Mouse (Mus musculus): ENCODE data around the gene Hist1h4c. TPM values are rescaled to one million over a fixed set of nuclear protein-coding genes. Genes with fewer than 3 reads are reported as not detected.
"Not testable (repeated sequence)": the region's sequence is repeated elsewhere in the genome, so short reads cannot be mapped to it uniquely, and the experiment has no call there.

Gene Hist1h4c
- polyA plus RNA-seq, 1 experiment from 2014 or later, result 7.9 TPM

- H3K27me3 ChIP-seq, result no peaks in the 10 kb centered on the region
- H3K4me3 ChIP-seq, result no peak overlapping the region
- WGBS, result 80% methylated on average over 4 of the region's 4 CpGs
- no peak overlapping the region for H3K4me2 ChIP-seq
- no peak for ATAC-seq
- H3K9me3 ChIP-seq (replicated peaks), result no peaks in the 10 kb centered on the region
- no peak overlapping the region for H3K27ac ChIP-seq
- H3K9ac ChIP-seq, result no peak overlapping the region
- H3K4me1 ChIP-seq, result peaks cover 22% of the 10 kb centered on the region
- no peaks in the 10 kb centered on the region for H3K36me3 ChIP-seq (ENCODE audit: poor library complexity, severe bottlenecking)
Measured at GRCm38 (mm10) chr13:23687181-23687580, 11.1 kb downstream of the Hist1h4c start.

DNA sequence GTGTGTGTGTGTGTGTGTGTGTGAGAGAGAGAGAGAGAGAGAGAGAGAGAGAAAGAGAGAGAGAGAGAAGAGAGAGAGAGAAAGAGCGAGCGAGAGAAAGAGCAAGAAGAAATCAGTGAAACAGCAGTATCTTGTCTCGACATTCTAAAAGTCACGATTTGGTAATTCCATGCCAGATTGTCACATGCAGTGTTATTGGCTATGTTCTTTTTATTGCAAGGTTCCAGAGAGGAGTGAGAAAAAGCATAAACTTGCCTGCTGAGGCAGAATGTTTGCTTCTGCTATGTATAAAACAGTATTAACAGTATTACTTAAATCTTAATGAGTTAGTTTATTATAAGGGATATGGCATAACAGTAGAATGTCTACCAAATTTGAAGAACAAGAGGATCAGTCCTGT lies 12.3 kb downstream of the Hist1h4c start:
- peak overlapping the region; percentile 68 for H3K4me2 ChIP-seq
- H3K27me3 ChIP-seq, result no peaks in the 10 kb centered on the region
- H3K27ac ChIP-seq, result peak overlapping the region; percentile 98
- H3K9ac ChIP-seq, result peak overlapping the region; percentile 81
- 33% methylated on average over 4 of the region's 4 CpGs for WGBS
- peaks cover 22% of the 10 kb centered on the region for H3K4me1 ChIP-seq
- no peak for ATAC-seq
- H3K9me3 ChIP-seq (replicated peaks), result no peaks in the 10 kb centered on the region
- no peaks in the 10 kb centered on the region for H3K36me3 ChIP-seq (ENCODE audit: poor library complexity, severe bottlenecking)
- H3K4me3 ChIP-seq, result peak overlapping the region; percentile 51

DNA sequence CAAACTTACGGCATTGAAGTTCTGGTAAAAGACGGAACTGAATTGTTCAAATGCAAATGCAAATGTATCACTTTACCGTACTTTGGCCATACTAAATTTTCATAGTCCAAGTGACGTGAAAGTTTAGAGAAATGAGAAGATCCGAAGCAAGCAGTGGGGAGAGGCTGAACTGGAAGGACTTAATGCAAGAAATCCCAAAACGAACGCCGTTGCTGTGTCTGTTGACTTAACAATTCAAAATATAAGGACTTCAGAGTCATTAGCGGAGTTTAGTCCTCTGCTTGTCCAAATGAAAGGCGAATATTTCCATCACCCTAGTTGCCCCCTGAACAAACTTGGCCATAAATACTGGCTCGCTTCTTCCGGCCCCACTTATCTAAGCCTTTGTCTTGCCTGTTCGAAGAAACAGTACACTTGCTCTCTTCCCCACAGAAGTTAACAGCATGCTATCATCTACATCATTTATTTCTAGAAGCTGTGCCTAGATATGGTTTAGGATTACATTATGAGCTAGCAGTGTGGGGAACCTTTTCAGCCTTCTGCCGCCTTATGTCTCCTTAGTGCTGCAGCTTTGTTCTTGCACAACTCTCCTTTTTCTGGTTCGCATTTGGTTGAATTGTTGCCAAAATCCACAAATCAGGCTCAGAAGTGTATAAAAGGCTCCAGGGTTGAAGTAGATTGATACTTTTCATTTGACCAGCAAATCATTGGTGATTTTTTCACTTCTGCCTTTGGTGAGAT lies 13.0 kb downstream of the Hist1h4c start:
- WGBS, result 6% methylated on average over 15 of the region's 15 CpGs
- H3K4me2 ChIP-seq, result peak overlapping the region; percentile 68
- no peaks in the 10 kb centered on the region for H3K9me3 ChIP-seq (replicated peaks)
- peak overlapping the region; percentile 51 for H3K4me3 ChIP-seq
- peak overlapping the region; percentile 98 for H3K27ac ChIP-seq
- no peaks in the 10 kb centered on the region for H3K36me3 ChIP-seq (ENCODE audit: poor library complexity, severe bottlenecking)
- H3K9ac ChIP-seq, result peak overlapping the region; percentile 81
- no peaks in the 10 kb centered on the region for H3K27me3 ChIP-seq
- ATAC-seq, result no peak
- H3K4me1 ChIP-seq, result peaks cover 22% of the 10 kb centered on the region

DNA sequence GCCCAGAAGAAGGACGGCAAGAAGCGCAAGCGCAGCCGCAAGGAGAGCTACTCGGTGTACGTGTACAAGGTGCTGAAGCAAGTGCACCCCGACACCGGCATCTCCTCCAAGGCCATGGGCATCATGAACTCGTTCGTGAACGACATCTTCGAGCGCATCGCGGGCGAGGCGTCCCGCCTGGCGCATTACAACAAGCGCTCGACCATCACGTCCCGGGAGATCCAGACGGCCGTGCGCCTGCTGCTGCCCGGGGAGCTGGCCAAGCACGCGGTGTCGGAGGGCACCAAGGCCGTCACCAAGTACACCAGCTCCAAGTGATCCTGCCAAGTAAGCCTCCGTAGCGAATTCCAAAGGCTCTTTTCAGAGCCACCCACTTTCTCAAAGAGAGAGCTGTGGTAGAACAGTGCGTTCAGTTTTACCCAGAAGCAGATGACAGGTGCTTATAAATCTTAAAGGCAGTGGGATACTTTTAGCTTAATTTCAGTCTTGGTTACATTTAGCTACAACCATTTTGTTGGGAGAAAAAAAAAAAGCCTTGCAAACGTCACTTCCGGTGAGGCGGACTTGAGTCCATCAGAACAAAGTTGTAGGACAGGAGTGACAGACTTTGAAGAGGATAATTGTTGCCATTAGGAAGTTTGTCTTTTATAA lies 13.8 kb downstream of the Hist1h4c start:
- H3K36me3 ChIP-seq (ENCODE audit: poor library complexity, severe bottlenecking); H3K27me3 ChIP-seq; H3K9me3 ChIP-seq (replicated peaks): not testable (repeated sequence)
- peak; percentile 25 for ATAC-seq
- Histone ChIP-seq H3K27ac (peak overlapping the region; percentile 98), H3K9ac (peak overlapping the region; percentile 81), H3K4me2 (peak overlapping the region; percentile 68), H3K4me1 (peaks cover 22% of the 10 kb centered on the region), H3K4me3 (peak overlapping the region; percentile 51)
- WGBS, result 0% methylated on average over 18 of the region's 37 CpGs

- peak; percentile 99 for ATAC-seq
- WGBS, result under 1% methylated on average over 29 of the region's 32 CpGs
- peak within 1 kb of the TSS; percentile 51 for H3K4me3 ChIP-seq
- peak within 1 kb of the TSS; percentile 81 for H3K9ac ChIP-seq
- no peaks in the 10 kb centered on the region for H3K9me3 ChIP-seq (replicated peaks)
- H3K27me3 ChIP-seq, result no peaks in the 10 kb centered on the region
- peaks cover 22% of the 10 kb centered on the region for H3K4me1 ChIP-seq
- peak within 1 kb of the TSS; percentile 68 for H3K4me2 ChIP-seq
- peak within 1 kb of the TSS; percentile 98 for H3K27ac ChIP-seq
- H3K36me3 ChIP-seq (ENCODE audit: poor library complexity, severe bottlenecking), result no peaks in the 10 kb centered on the region
Measured at GRCm38 (mm10) chr13:23683755-23684281, 14.4 kb downstream of the Hist1h4c start, which contains the start of the genes Hist1h2ac and Hist1h2bc. Gene Hist1h2ac, minus strand, starts transcription at chr13:23683948. Gene Hist1h2bc, plus strand, starts transcription at chr13:23684199.

GRCm38 (mm10) chr13:23682947-23683754 lies 15.1 kb downstream of the Hist1h4c start:
- Histone ChIP-seq H3K4me3 (peak overlapping the region; percentile 51), H3K27ac (peak overlapping the region; percentile 94), H3K4me1 (peaks cover 22% of the 10 kb centered on the region), H3K9ac (peak overlapping the region; percentile 68), H3K4me2 (peak overlapping the region; percentile 68)
- H3K9me3 ChIP-seq (replicated peaks); H3K36me3 ChIP-seq (ENCODE audit: poor library complexity, severe bottlenecking); H3K27me3 ChIP-seq: not testable (repeated sequence)
- WGBS, result 7% methylated on average over 16 of the region's 30 CpGs
- 0 out of 2 replicates have a peak, but pooled peaks have one; percentile 1 for ATAC-seq

DNA sequence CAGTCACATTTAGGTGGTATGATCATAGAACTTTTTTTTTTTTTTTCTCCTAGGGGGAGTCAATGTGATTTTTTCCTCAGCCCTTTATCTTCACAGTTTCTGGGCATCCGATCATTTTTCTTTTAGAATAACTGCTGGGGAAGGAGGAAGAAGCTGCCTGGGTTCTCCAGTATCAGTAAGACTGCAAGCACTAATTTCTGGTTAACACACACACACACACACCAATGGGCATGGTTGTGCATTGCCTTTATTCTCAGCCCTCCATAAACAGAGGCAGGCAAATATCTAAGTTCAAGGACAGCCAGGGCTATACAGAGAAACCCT lies 15.7 kb downstream of the Hist1h4c start:
- Histone ChIP-seq H3K36me3 (ENCODE audit: poor library complexity, severe bottlenecking) (no peaks in the 10 kb centered on the region), H3K4me3 (peak overlapping the region; percentile 51), H3K27me3 (0 out of 2 replicates have a peak, but pooled peaks cover 2% of the 10 kb centered on the region), H3K27ac (peak overlapping the region; percentile 94), H3K4me1 (peaks cover 22% of the 10 kb centered on the region), H3K9ac (peak overlapping the region; percentile 68), H3K9me3 (replicated peaks) (no peaks in the 10 kb centered on the region), H3K4me2 (peak overlapping the region; percentile 68)
- WGBS, result 57% methylated on average over 1 of the region's 1 CpGs
- ATAC-seq, result no peak

DNA sequence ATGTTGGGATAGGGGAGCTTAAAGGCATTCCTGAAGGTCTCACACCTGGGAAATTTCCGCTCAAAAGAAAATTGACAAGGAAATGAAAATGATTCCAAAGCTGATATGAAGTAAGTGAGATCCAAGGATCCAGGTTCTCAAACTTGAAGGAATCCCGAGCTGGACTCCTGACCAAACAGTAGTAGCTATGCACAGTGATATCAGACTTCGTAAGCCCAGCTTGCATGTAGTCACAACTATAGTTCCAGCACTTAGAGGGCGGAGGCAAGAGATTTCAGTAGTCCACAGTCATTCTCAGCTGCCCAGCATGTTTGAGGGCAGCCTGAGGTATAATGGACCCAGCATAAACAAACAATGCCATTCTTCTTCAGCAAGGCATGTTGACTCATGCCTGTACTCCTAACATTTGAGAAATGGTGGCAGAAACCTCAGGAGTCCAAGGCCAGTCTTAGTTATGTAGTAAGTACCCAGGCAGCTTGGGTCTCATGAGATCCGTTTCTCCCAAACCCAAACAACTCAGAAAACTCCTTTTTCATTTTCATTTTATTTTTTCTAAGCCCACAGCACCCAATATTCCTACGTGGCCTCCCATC lies 16.2 kb downstream of the Hist1h4c start:
- H3K9me3 ChIP-seq (replicated peaks), result no peaks in the 10 kb centered on the region
- peak overlapping the region; percentile 68 for H3K4me2 ChIP-seq
- H3K27me3 ChIP-seq, result 0 out of 2 replicates have a peak, but pooled peaks cover 2% of the 10 kb centered on the region
- no peak for ATAC-seq
- 88% methylated on average over 6 of the region's 6 CpGs for WGBS
- H3K9ac ChIP-seq, result no peak overlapping the region
- peaks cover 22% of the 10 kb centered on the region for H3K4me1 ChIP-seq
- no peak overlapping the region; the same call in 1 of the 2 replicates for H3K27ac ChIP-seq
- H3K4me3 ChIP-seq, result no peak overlapping the region
- no peaks in the 10 kb centered on the region for H3K36me3 ChIP-seq (ENCODE audit: poor library complexity, severe bottlenecking)

DNA sequence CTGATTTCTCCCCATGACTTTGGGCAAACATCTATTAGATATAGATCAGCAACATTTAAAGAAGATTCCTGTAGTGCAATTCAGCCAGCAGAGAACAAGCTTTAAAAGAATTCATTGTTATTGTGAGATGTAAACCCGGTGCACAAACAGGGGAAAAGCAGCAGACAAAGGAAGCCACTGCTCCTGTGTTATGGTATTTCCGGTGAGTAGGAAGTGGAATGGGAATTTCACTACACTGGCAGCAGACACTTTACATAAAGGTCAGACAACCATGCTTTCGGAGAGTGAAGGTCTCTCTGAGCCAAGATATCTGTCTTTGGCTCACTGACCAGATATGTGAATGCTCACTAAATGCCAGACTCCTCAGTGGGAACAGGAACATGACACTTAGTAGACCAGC lies 35.7 kb downstream of the Hist1h4c start:
- H3K4me2 ChIP-seq, result no peak overlapping the region
- ATAC-seq, result no peak
- H3K36me3 ChIP-seq (ENCODE audit: poor library complexity, severe bottlenecking), result no peaks in the 10 kb centered on the region
- no peak overlapping the region for H3K4me3 ChIP-seq
- H3K9me3 ChIP-seq (replicated peaks), result no peaks in the 10 kb centered on the region
- WGBS, result 75% methylated on average over 3 of the region's 3 CpGs
- no peaks in the 10 kb centered on the region for H3K4me1 ChIP-seq
- H3K27me3 ChIP-seq, result no peaks in the 10 kb centered on the region
- no peak overlapping the region for H3K27ac ChIP-seq
- no peak overlapping the region for H3K9ac ChIP-seq

DNA sequence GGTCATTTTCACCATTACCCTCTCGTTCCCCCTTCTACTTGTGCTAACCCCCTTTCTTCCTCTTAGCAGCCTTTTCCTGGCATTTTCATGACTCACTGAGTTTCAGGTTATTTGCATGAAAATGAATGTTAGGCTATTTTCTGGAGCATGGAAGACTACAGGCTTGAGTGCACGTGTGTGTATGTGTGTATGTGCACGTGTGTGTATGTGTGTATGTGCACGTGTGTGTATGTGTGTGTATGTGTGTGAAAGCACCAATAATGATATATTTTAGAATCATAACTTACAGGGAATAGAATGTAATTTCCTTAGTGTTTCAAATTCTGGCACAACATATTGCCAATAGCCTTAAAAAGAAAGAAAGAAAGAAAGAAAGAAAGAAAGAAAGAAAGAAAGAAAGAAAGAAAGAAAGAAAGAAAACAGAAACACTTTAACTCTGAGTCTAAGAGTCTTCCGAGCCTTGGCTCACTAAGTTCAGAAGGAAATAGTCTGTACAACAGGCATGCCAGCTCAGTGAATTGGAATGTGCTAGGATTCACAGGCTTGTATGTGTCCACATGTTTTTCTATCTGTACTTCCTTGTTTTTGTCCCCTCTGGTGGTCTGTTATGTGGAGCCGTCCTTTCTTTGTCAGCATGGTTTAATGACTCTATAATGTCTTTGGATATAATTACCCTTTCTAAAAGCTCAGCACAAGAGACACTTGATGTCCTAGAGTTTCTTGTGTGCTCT lies 38.5 kb downstream of the Hist1h4c start:
- Histone ChIP-seq H3K9me3 (replicated peaks) (no peaks in the 10 kb centered on the region), H3K27me3 (no peaks in the 10 kb centered on the region), H3K4me2 (no peak overlapping the region), H3K4me1 (no peaks in the 10 kb centered on the region), H3K9ac (no peak overlapping the region), H3K27ac (no peak overlapping the region), H3K36me3 (ENCODE audit: poor library complexity, severe bottlenecking) (no peaks in the 10 kb centered on the region), H3K4me3 (no peak overlapping the region)
- WGBS, result 72% methylated on average over 6 of the region's 6 CpGs
- ATAC-seq, result no peak
